Mouse (Mus musculus) 3134 (cell line): Measurements from ENCODE around the gene Ptprt.

ENCODE experiments used
- DNase-seq: peaks from one replicate; pipeline ENCODE4 v3.0.0-alpha.2; 2011; ENCODE audit warnings: low spot score; ENCODE audit not compliant: insufficient read length; ENCODE audit errors: extremely low read depth

The Ptprt gene

DNA sequence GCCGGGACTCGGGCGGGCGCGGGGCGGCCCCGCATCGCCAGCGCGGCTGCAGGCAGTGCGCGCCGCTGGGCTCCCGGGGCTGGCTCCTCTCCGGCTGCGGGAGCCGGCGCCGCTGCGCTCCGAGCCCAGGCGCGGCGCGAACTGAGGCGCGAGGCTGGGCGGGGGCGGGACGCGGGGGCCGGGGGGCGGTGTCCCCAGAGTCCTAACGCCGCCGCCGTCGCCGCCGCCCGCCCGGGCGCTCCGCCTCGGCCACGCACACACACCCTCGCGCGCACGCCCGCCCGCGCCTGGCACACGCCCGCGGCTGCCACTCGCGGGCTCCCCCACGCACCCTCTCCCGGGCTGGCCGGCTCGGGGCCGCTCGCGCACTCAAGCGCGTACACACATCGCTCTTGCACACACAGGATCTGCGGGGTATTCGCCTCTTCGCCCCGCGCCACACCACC, at the start of gene Ptprt:
Gene Ptprt, minus strand, starts transcription at position 207 of the 446 bp plus-strand sequence.
- DNase-seq = no peak

GRCm38 (mm10) chr2:162710443-162710842, 49.5 kb upstream of the Ptprt start:
- no peak for DNase-seq

- no peak for DNase-seq
These were observed 38.7 kb upstream of the Ptprt start for GRCm38 (mm10) chr2:162699691-162700090.

DNA sequence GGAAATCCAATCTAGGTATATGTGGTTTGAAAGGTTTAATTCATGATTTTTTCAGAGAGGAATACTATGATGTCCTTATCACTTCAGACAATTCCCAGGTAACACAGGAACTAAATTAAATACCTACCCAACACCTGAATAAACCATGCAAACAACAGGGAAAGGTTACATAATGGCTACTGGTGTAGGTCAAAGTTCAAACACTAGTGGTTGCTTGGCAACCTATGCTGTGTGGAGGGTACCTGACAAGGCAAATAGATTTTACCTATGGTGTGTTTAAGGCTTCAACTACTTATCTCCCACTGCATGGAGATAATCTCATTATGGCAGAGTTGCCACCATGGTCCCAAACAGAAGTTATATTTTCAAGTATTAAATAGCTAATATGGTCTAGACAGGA, 38.1 kb upstream of the Ptprt start:
- no peak for DNase-seq

- no peak for DNase-seq
These were observed 37.1 kb upstream of the Ptprt start for GRCm38 (mm10) chr2:162698068-162698467.

GRCm38 (mm10) chr2:162697151-162697550, 36.2 kb upstream of the Ptprt start:
- DNase-seq = no peak

- no peak for DNase-seq
These were observed 31.2 kb upstream of the Ptprt start for GRCm38 (mm10) chr2:162692143-162692542.

GRCm38 (mm10) chr2:162682674-162683073, 21.7 kb upstream of the Ptprt start:
- no peak for DNase-seq

GRCm38 (mm10) chr2:162662431-162662970, 1.6 kb upstream of the Ptprt start:
- no peak for DNase-seq

- no peak for DNase-seq
These were observed 786 bp upstream of the Ptprt start for GRCm38 (mm10) chr2:162661733-162662132.

DNA sequence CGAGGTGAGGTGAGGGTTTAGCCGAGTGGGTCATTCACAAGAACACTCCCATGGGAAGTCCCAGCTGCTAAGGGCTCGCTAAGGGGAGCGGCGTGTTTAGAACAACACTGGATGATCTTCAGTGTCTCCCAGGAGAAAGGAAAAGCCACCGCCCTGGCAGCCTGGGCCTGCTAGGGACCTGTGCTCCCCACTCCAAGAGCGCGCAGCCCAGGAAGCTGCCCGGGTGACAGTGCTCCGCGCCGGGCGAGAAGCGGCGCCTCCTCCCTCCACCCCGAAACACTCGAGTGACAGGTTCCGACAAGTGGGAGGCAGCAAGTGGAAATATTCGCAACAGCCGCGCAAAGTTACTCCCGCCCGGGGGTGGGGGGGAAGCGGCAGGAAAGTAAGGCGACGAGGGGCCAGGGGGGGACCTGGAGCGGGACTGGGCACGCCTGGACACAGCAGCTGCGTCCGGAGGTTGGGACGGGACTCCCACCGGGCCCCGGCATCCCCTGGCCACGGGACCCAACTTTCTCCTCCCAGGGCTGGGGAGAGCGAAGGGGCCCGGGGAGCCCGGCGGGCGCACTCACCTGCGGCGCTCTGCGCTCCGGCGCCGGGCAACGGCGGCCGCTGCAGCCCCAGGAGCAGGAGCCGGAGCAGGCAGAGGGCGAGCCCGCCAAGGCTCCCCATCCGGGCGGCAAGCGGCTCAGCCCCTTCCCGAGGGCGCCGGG, 561 bp downstream of the Ptprt start:
- DNase-seq = no peak

GRCm38 (mm10) chr2:162658997-162659396, 1.9 kb downstream of the Ptprt start:
- peak; percentile 32 for DNase-seq

DNA sequence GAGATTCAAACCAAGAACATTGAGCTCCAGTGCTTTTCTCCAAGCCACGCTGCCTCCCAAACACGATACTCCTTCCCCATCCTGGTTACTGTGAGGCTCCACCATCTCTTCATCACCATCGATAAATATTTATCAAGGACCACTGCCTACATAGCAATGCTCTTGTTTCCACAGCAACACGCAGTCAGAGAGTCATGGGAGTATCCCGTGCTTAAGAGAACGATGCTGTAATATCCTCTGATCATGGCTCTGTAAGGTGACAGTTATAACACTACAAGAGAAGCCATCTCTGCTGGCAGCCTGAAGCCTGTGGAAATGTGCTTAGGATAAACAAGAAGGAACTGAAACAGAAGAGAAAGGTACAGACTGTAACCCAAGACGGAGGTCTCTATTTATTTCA, 3.4 kb downstream of the Ptprt start:
- no peak for DNase-seq

- DNase-seq = no peak
These were observed 6.5 kb downstream of the Ptprt start for GRCm38 (mm10) chr2:162654416-162654815.

- DNase-seq = no peak
These were observed 22.3 kb downstream of the Ptprt start for GRCm38 (mm10) chr2:162638676-162639075.

DNA sequence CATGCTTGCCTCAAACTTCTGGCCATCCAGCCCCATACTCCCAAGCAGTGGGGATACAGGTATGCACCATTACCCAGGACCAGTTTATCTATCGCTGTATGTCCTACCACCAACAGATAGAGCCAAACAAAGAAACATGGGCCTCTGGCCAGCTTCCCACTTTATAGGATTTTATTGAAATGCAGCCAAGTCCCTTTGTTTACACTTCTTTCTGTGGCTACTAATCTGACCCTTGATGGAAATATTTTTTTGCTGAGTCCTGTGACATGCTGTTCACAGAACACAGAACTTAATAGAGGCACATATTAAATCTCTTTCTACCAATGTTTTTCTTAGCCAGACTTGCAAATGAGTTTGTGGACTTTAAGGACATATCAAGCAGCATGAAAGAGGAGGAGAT, 23.4 kb downstream of the Ptprt start:
- no peak for DNase-seq

DNA sequence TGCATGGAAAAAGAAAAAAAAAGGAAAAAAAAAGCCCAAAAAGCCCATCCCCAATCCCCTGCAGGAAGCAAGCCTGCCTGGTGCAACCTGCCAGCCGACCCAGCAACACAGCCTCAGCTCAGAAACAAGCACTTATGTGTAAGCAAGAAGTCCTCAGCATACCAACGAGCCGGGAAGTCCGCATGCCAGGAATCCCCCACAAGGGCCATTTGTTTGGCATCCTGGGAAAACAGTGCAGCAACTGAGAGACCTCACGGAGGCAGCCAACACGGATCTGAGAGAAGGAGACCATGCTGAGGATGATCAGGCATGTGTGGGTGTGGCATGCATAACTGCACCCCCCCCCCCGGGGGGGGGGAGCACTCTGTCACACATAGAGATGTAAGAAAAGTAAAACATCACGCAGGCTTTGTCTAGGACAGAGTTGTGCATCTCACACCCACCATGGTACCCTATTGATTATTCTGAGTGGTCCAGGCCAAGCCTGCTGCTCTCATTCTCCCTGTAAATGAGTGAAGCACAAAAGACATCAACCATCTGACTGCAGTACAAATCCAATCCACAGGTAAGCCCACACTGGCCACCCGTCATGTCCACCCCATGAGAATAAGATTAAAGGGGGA, 24.4 kb downstream of the Ptprt start:
- DNase-seq = no peak

GRCm38 (mm10) chr2:162634901-162635300, 26.0 kb downstream of the Ptprt start:
- DNase-seq = no peak

GRCm38 (mm10) chr2:162626076-162626475, 34.9 kb downstream of the Ptprt start:
- no peak for DNase-seq

- DNase-seq = no peak
These were observed 36.2 kb downstream of the Ptprt start for GRCm38 (mm10) chr2:162624707-162625106.

DNA sequence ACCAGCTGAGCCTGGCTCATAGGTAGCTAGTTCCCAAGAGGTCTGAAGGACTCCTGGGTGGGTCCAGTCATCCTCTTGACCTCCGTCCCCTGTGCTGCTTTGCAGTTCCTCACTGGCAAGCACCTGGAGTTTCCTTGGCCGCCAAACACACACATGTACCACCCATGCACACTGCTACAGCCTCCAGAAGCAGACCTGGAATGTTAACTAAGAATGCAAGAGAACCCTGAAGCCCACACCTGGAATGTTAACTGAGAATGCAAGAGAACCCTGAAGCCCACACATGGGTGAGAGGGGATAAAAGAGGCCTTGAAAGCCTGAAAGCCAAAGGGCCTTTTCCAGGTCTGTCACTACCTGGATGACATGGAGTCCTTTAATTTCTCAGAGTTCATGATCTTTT, 46.7 kb downstream of the Ptprt start:
- DNase-seq = no peak

DNA sequence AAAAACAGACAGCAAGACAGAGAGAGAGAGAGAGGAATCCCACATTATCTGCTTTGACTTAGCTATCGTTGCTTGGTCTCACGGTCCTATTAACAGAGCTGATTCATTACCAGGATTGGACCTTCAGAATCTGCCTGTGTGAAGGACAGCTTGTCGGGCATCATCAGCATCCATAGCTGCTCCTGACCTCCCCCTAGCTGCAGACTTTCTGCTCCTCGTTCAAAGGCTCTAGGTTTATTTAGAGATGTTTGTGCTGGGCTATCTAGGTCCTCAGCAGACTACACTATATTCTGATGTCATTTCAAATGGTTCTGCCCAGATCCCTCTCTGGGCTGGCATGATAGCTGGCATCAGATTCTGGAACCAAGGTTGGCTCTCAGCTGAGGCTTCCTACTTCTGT, 47.5 kb downstream of the Ptprt start:
- DNase-seq = no peak
